Mouse (Mus musculus) kidney, adult 2 months (tissue): Measurements from ENCODE around the gene Arhgap19. TPM values are rescaled to one million over a fixed set of nuclear protein-coding genes. Genes with fewer than 3 reads are reported as not detected.

Experiments
- DNase-seq: peaks from one replicate; pipeline ENCODE4 v3.0.0; 2021
- H3K27ac ChIP-seq: fragments of 200-500 bp; 2 replicates; pipeline ENCODE4 v1.5.1; 2012; ENCODE audit warnings: low read depth, low read length, control low read depth, inconsistent platforms; ENCODE audit not compliant: insufficient read depth
- H3K27me3 ChIP-seq: fragments of 200-500 bp; replicated peaks from 2 replicates; pipeline ENCODE4 v1.6.1; 2012; ENCODE audit warnings: mild to moderate bottlenecking, moderate library complexity, low read length, inconsistent platforms; ENCODE audit not compliant: control insufficient read depth, insufficient read depth
- H3K36me3 ChIP-seq: fragments of 200-500 bp; 2 replicates; pipeline ENCODE4 v1.6.1; 2012; ENCODE audit warnings: mild to moderate bottlenecking, moderate library complexity, low read length, inconsistent platforms; ENCODE audit not compliant: control insufficient read depth, insufficient read depth
- H3K4me1 ChIP-seq: fragments of 200-500 bp; 2 replicates; pipeline ENCODE4 v1.6.1; 2011; ENCODE audit warnings: low read length; ENCODE audit not compliant: control insufficient read depth, insufficient read depth
- H3K4me3 ChIP-seq: fragments of 200-500 bp; 2 replicates; pipeline ENCODE4 v1.5.1; 2011; ENCODE audit warnings: mild to moderate bottlenecking, low read depth, low read length, control low read depth; ENCODE audit not compliant: insufficient read depth
- CTCF ChIP-seq: fragments of 200-500 bp; conservative IDR thresholded peaks from 2 replicates; pipeline ENCODE4 v1.5.1; 2011; ENCODE audit warnings: low read depth, mild to moderate bottlenecking, control low read depth, low read length, moderate library complexity, mixed read lengths; ENCODE audit not compliant: insufficient read depth, insufficient read length
- POLR2A ChIP-seq: fragments of 200-500 bp; IDR thresholded peaks from one replicate; pipeline ENCODE4 v1.6.1; 2011; ENCODE audit warnings: low read depth, low read length, control low read depth
- WGBS: fragments of 180-500 bp; shearing (Covaris S2); methylation state at CpG from one replicate; pipeline ENCODE4 v1.1.7; 2018; 5-methylcytosine and 5-hydroxymethylcytosine counted together
- polyA plus RNA-seq: library from polyadenylated mRNA; depleted of rRNA; stranded (reverse); fragments of >200 nt; gene quantifications from 2 replicates; pipeline ENCODE4 v1.2.3, GENCODE M21; 2012

The Arhgap19 gene
- polyA plus RNA-seq, 1 experiment, result 1.3 TPM

- no peaks in the 10 kb centered on the region for H3K36me3 ChIP-seq
- peak overlapping the region; percentile 68 for H3K4me3 ChIP-seq
- TF ChIP-seq CTCF (no peak), POLR2A (no peak)
- H3K4me1 ChIP-seq, result peaks cover 2% of the 10 kb centered on the region; the same call in 1 of the 2 replicates
- no peak overlapping the region for H3K27ac ChIP-seq
- H3K27me3 ChIP-seq, result no peaks in the 10 kb centered on the region
- peak; percentile 32 for DNase-seq
- WGBS, result 7% methylated on average over 19 of the region's 19 CpGs
Observed at GRCm38 (mm10) chr19:41831101-41831570, 29.3 kb upstream of the Arhgap19 start.

GRCm38 (mm10) chr19:41830106-41831031 lies 28.5 kb upstream of the Arhgap19 start:
- WGBS, result under 1% methylated on average over 112 of the region's 112 CpGs
- no peaks in the 10 kb centered on the region for H3K36me3 ChIP-seq
- H3K27ac ChIP-seq, result no peak overlapping the region
- TF ChIP-seq POLR2A (no peak), CTCF (no peak)
- H3K4me1 ChIP-seq, result peaks cover 2% of the 10 kb centered on the region; the same call in 1 of the 2 replicates
- H3K4me3 ChIP-seq, result peak overlapping the region; percentile 68
- no peaks in the 10 kb centered on the region for H3K27me3 ChIP-seq
- peak; percentile 21 for DNase-seq

- peaks cover 2% of the 10 kb centered on the region; the same call in 1 of the 2 replicates for H3K4me1 ChIP-seq
- TF ChIP-seq CTCF (no peak), POLR2A (no peak)
- peak within 1 kb of the TSS; percentile 85 for H3K27ac ChIP-seq
- H3K27me3 ChIP-seq, result no peaks in the 10 kb centered on the region
- peak within 1 kb of the TSS; percentile 68 for H3K4me3 ChIP-seq
- 1% methylated on average over 39 of the region's 39 CpGs for WGBS
- no peaks in the 10 kb centered on the region for H3K36me3 ChIP-seq
- DNase-seq, result peak; percentile 91
Observed at GRCm38 (mm10) chr19:41829381-41830105, 27.7 kb upstream of the Arhgap19 start, which contains the start of gene Frat1. Frat1 (plus strand) TSS chr19:41829970.

- TF ChIP-seq CTCF, result no peak
- no peak for TF ChIP-seq POLR2A
- H3K4me1 ChIP-seq, result peaks cover 2% of the 10 kb centered on the region; the same call in 1 of the 2 replicates
- H3K27ac ChIP-seq, result no peak overlapping the region
- 0 out of 2 replicates have a peak overlapping the region, but pooled peaks have one; percentile 28 for H3K4me3 ChIP-seq
- H3K36me3 ChIP-seq, result no peaks in the 10 kb centered on the region
- H3K27me3 ChIP-seq, result no peaks in the 10 kb centered on the region
- WGBS, result 66% methylated on average over 3 of the region's 3 CpGs
- DNase-seq, result no peak
Observed at GRCm38 (mm10) chr19:41828941-41829340, 27.1 kb upstream of the Arhgap19 start.

- Histone ChIP-seq H3K4me1 (peaks cover 2% of the 10 kb centered on the region; the same call in 1 of the 2 replicates), H3K4me3 (no peak overlapping the region), H3K27me3 (no peaks in the 10 kb centered on the region), H3K27ac (no peak overlapping the region), H3K36me3 (no peaks in the 10 kb centered on the region)
- 83% methylated on average over 3 of the region's 3 CpGs for WGBS
- no peak for TF ChIP-seq POLR2A
- TF ChIP-seq CTCF, result no peak
- DNase-seq, result no peak
Observed at GRCm38 (mm10) chr19:41826529-41826928, 24.7 kb upstream of the Arhgap19 start.

- Histone ChIP-seq H3K4me1 (peaks cover 2% of the 10 kb centered on the region; the same call in 1 of the 2 replicates), H3K4me3 (no peak overlapping the region), H3K36me3 (no peaks in the 10 kb centered on the region), H3K27ac (no peak overlapping the region), H3K27me3 (no peaks in the 10 kb centered on the region)
- TF ChIP-seq POLR2A (no peak), CTCF (no peak)
- WGBS, result 83% methylated on average over 5 of the region's 5 CpGs
- no peak for DNase-seq
Observed at GRCm38 (mm10) chr19:41824950-41825349, 23.1 kb upstream of the Arhgap19 start.

- Histone ChIP-seq H3K4me1 (no peaks in the 10 kb centered on the region), H3K4me3 (no peak overlapping the region), H3K27ac (no peak overlapping the region), H3K27me3 (no peaks in the 10 kb centered on the region), H3K36me3 (no peaks in the 10 kb centered on the region)
- WGBS, result 91% methylated on average over 1 of the region's 1 CpGs
- no peak for DNase-seq
- TF ChIP-seq POLR2A (no peak), CTCF (no peak)
Observed at GRCm38 (mm10) chr19:41822589-41822988, 20.7 kb upstream of the Arhgap19 start.
